Mouse (Mus musculus) kidney, adult 8-10 months (tissue): Measurements from ENCODE around the gene Ndufv2.

Experiments
- DNase-seq, 2 experiments: peaks; one replicate each; pipeline ENCODE4 v3.0.0; 2022

The Ndufv2 gene

GRCm38 (mm10) chr17:66101380-66102330 is at the start of gene Ndufv2:
Gene Ndufv2 (minus strand): TSS chr17:66101559.
- DNase-seq, result peak; percentile 90 to 91

- no peak for DNase-seq
Measured at GRCm38 (mm10) chr17:66131212-66131611, 29.9 kb upstream of the Ndufv2 start.

GRCm38 (mm10) chr17:66130371-66130770 is 29.0 kb upstream of the Ndufv2 start:
- no peak for DNase-seq

GRCm38 (mm10) chr17:66125211-66125610 is 23.9 kb upstream of the Ndufv2 start:
- DNase-seq, result no peak

- no peak for DNase-seq
Measured at GRCm38 (mm10) chr17:66123816-66124610, 22.7 kb upstream of the Ndufv2 start.

GRCm38 (mm10) chr17:66123066-66123815 is 21.9 kb upstream of the Ndufv2 start, which contains the start of gene Ddx11:
Gene Ddx11 (plus strand): TSS chr17:66123520.
- peak; percentile 90 to 93 for DNase-seq

- no peak for DNase-seq
Measured at GRCm38 (mm10) chr17:66120701-66121100, 19.3 kb upstream of the Ndufv2 start.

- DNase-seq, result no peak
Measured at GRCm38 (mm10) chr17:66118991-66119390, 17.6 kb upstream of the Ndufv2 start.

- no peak for DNase-seq
Measured at GRCm38 (mm10) chr17:66112166-66112565, 10.8 kb upstream of the Ndufv2 start.

GRCm38 (mm10) chr17:66111402-66111959 is 10.1 kb upstream of the Ndufv2 start, which contains the start of gene Washc1:
Gene Washc1 (plus strand): TSS chr17:66111545.
- peak; percentile 87 to 91 for DNase-seq

- no peak for DNase-seq
Measured at GRCm38 (mm10) chr17:66110746-66111145, 9.4 kb upstream of the Ndufv2 start.

GRCm38 (mm10) chr17:66108198-66108597 is 6.8 kb upstream of the Ndufv2 start:
- no peak for DNase-seq

GRCm38 (mm10) chr17:66107466-66107865 is 6.1 kb upstream of the Ndufv2 start:
- DNase-seq, result no peak

GRCm38 (mm10) chr17:66106601-66107267 is 5.4 kb upstream of the Ndufv2 start:
- peak; percentile 41 to 57 for DNase-seq

GRCm38 (mm10) chr17:66104076-66104475 is 2.7 kb upstream of the Ndufv2 start:
- DNase-seq, result no peak

GRCm38 (mm10) chr17:66100566-66101379 is 586 bp downstream of the Ndufv2 start:
- DNase-seq, result peak in 1 of 2 experiments; percentile 20

- no peak for DNase-seq
Measured at GRCm38 (mm10) chr17:66092664-66093063, 8.7 kb downstream of the Ndufv2 start.

- DNase-seq, result no peak
Measured at GRCm38 (mm10) chr17:66092065-66092464, 9.3 kb downstream of the Ndufv2 start.

- DNase-seq, result no peak
Measured at GRCm38 (mm10) chr17:66091392-66091791, 10.0 kb downstream of the Ndufv2 start.

- DNase-seq, result no peak
Measured at GRCm38 (mm10) chr17:66090251-66090650, 11.1 kb downstream of the Ndufv2 start.

GRCm38 (mm10) chr17:66085038-66085437 is 16.3 kb downstream of the Ndufv2 start:
- DNase-seq, result no peak
